Mouse (Mus musculus): ENCODE results near the gene Gnaz.

GRCm38 (mm10) chr10:75060843-75061235, 93.9 kb downstream of the Gnaz start:
- TF ChIP-seq CTCF (IDR thresholded peaks at IDR 0.05) (no peak), EP300 (IDR thresholded peaks at IDR 0.05; ENCODE audit: insufficient read depth, low read depth, low read length) (no peak)

All from heart, adult 2 months (tissue).